ENCODE assay signal across 8 mouse cellular contexts in genomic region chr16:22428853-22429341, GRCm38 (mm10). TPM values are rescaled to one million over a fixed set of nuclear protein-coding genes. Genes with fewer than 3 reads are reported as not detected.
A peak's percentile ranks its signal among the peaks of the same experiment; 100 is the strongest.
DNase-seq lines count a peak whose midpoint lies in the region; ATAC-seq and TF ChIP-seq lines count a peak whose summit lies in the region.

No protein-coding gene starts in this region.

- H3K9me3 ChIP-seq in hindbrain, embryonic 10.5 days, result no peaks in the 10 kb centered on the region
- H3K9me3 ChIP-seq in liver, embryonic 16.5 days (replicated peaks; ENCODE audit: control insufficient read depth, low read length), result no peaks in the 10 kb centered on the region
- no peaks in the 10 kb centered on the region for H3K9me3 ChIP-seq in neural tube, embryonic 15.5 days (replicated peaks)

- H3K27ac ChIP-seq in hindbrain, embryonic 10.5 days, result peak overlapping the region; percentile 78
- H3K27ac ChIP-seq in liver, embryonic 16.5 days (ENCODE audit: low read length), result no peak overlapping the region
- H3K27ac ChIP-seq in neural tube, embryonic 15.5 days (replicated peaks), result peak overlapping the region; percentile 72

- peak; percentile 92 for ATAC-seq in Patski
- ATAC-seq in liver, embryonic 16.5 days (ENCODE audit: low read depth), result peak; percentile 82
- ATAC-seq in neural tube, embryonic 15.5 days (ENCODE audit: low FRiP score), result peak; percentile 91

- peak overlapping the region; percentile 43 for H3K4me3 ChIP-seq in hindbrain, embryonic 10.5 days
- no peak overlapping the region for H3K4me3 ChIP-seq in liver, embryonic 16.5 days (ENCODE audit: low read depth, low read length)
- H3K4me3 ChIP-seq in neural tube, embryonic 15.5 days (replicated peaks), result peak overlapping the region; percentile 26

- H3K27me3 ChIP-seq in Patski, result no peaks in the 10 kb centered on the region
- peaks cover 15% of the 10 kb centered on the region for H3K27me3 ChIP-seq in hindbrain, embryonic 10.5 days (ENCODE audit: insufficient read depth, poor library complexity, severe bottlenecking)
- H3K27me3 ChIP-seq in liver, embryonic 16.5 days (ENCODE audit: control insufficient read depth, insufficient read depth, low read depth, low read length), result no peaks in the 10 kb centered on the region
- H3K27me3 ChIP-seq in neural tube, embryonic 15.5 days (replicated peaks), result peaks cover 13% of the 10 kb centered on the region

- TF ChIP-seq CTCF in Patski (IDR thresholded peaks at IDR 0.05), result no peak

- H3K4me2 ChIP-seq in liver, embryonic 16.5 days (ENCODE audit: low read depth, low read length), result peak overlapping the region; percentile 31
- peak overlapping the region; percentile 53 for H3K4me2 ChIP-seq in neural tube, embryonic 15.5 days

- peak; percentile 71 for DNase-seq in Patski (ENCODE audit: low read depth, low spot score)
- DNase-seq in cerebellum, postnatal 14 days, result peak; percentile 88 to 92
- peak; percentile 80 to 87 for DNase-seq in frontal cortex, postnatal 10 days (ENCODE audit: low spot score in 2 of 2)
- DNase-seq in hindbrain, embryonic 10.5 days (ENCODE audit: low spot score), result peak; percentile 92
- DNase-seq in layer of hippocampus, adult 8-10 months (ENCODE audit: low spot score in 2 of 2), result peak; percentile 88 to 93
- peak; percentile 56 for DNase-seq in urinary bladder, postnatal 25 days (ENCODE audit: low spot score)

- 3% methylated on average over 9 of the region's 9 CpGs for WGBS in hindbrain, embryonic 10.5 days
- 7% methylated on average over 9 of the region's 9 CpGs for WGBS in liver, embryonic 16.5 days (ENCODE audit: insufficient replicate concordance)
- WGBS in neural tube, embryonic 15.5 days, result under 1% methylated on average over 9 of the region's 9 CpGs

- peaks cover 47% of the 10 kb centered on the region for H3K4me1 ChIP-seq in hindbrain, embryonic 10.5 days (replicated peaks)
- no peaks in the 10 kb centered on the region; the same call in 1 of the 2 replicates for H3K4me1 ChIP-seq in liver, embryonic 16.5 days (ENCODE audit: control insufficient read depth, low read depth, low read length)
- peaks cover 33% of the 10 kb centered on the region for H3K4me1 ChIP-seq in neural tube, embryonic 15.5 days

- in situ Hi-C loops in Patski (cut with MboI; ENCODE audit: low pct_unique_long_range_greater_than_20kb), result no loop called here

- peaks cover 22% of the 10 kb centered on the region for H3K36me3 ChIP-seq in hindbrain, embryonic 10.5 days
- H3K36me3 ChIP-seq in liver, embryonic 16.5 days (ENCODE audit: control insufficient read depth, insufficient read depth), result no peaks in the 10 kb centered on the region
- no peaks in the 10 kb centered on the region for H3K36me3 ChIP-seq in neural tube, embryonic 15.5 days

- H3K9ac ChIP-seq in liver, embryonic 16.5 days (ENCODE audit: low read depth, low read length), result no peak overlapping the region
- H3K9ac ChIP-seq in neural tube, embryonic 15.5 days (replicated peaks), result 0 out of 2 replicates have a peak overlapping the region, but pooled peaks have one; percentile 6

- POLR2A ChIA-PET in Patski (lab: Charles Lee), result interaction anchor here (0.7 to 2.2 kb wide), 2 partner anchors 10 to 1086 kb away, joined by 4 to 9 read pairs; partner anchors contain the start of gene Etv5

- CTCF ChIA-PET in Patski (lab: Charles Lee), result interaction anchor here (1.0 to 1.7 kb wide), 6 partner anchors 9 to 162 kb away, joined by 3 to 5 read pairs (median 4); partner anchors contain the start of genes Etv5 and Tra2b

RNA-seq across cellular contexts. Expression of gene Etv5, which starts 10.6 kb away (rescaled TPM):
- polyA plus RNA-seq in Patski (2021), result 23.7 TPM
- 18.9 and 28.5 TPM in 2 replicates for polyA plus RNA-seq in hindbrain, embryonic 10.5 days (2016; fragmentation: Nextera tagmentation; extraction: Ambion mirVana)
- 10 to 100 TPM; 44.6 to 57.5 (median 50.9) TPM for total RNA-seq in layer of hippocampus, adult 8-10 months (2022)
- 3.2 and 3.8 TPM in 2 replicates for polyA plus RNA-seq in liver, embryonic 16.5 days (2015; fragmentation: Nextera tagmentation; extraction: Ambion mirVana)
- 22.3 and 24.6 TPM in 2 replicates for polyA plus RNA-seq in neural tube, embryonic 15.5 days (2015; fragmentation: Nextera tagmentation; extraction: Ambion mirVana)
